Mouse (Mus musculus) lung, adult 2 months (tissue): ENCODE measurements around the gene Hebp2.

ENCODE experiments used
- CTCF ChIP-seq: fragments of 200-500 bp; IDR thresholded peaks from 2 replicates; pipeline ENCODE4 v1.5.1; 2011; ENCODE audit warnings: mild to moderate bottlenecking, low read length, control low read depth; ENCODE audit not compliant: insufficient read depth
- POLR2A ChIP-seq: fragments of 200-500 bp; IDR thresholded peaks from 2 replicates; pipeline ENCODE4 v1.6.1; 2011; ENCODE audit warnings: low read depth, mild to moderate bottlenecking, control low read depth, low read length, borderline replicate concordance; ENCODE audit errors: extremely low read depth

GRCm38 (mm10) chr10:18527766-18528165 lies 18.1 kb downstream of the Hebp2 start:
- TF ChIP-seq POLR2A: no peak
- TF ChIP-seq CTCF: no peak
